Mouse (Mus musculus): Measurements from ENCODE around the gene D330020A13Rik.
"Not testable (repeated sequence)": the region's sequence is repeated elsewhere in the genome, so short reads cannot be mapped to it uniquely, and the experiment has no call there.

The D330020A13Rik gene

DNA sequence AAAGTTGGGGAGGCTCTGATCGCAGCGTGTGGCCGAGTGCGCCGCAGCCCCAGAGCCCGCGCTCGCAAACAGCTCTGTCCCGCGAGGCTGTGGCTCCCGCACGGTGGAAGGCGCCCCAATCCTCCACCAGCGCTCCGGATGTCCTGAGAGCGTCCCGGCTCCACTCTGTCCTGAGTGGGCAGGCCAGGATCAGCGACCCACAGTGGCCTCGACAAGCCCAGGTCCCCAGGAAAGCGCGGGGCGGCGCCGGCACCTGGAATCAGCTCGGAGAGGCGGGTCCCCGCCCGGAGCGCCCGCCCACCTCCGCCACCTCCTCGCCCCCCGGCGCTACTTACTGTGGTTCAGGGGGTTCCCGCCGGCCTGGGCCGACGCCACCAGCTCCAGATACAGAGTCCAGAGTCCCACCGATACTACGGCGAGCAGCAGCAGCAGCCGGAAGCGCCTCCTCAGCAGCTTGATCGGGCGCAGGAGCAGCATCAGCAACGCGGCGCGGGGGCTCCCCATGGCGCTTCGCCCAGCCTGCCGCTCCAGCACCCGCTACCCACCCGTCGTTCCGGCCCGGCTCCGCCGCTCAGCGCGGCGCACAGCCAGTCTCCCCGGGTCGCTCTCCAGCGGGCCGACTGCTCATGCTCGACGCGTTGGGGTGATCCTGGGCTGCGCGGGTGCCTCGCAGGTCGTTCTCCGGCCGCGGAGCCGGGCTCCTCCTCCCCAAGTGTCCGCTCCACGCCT lies at the start of gene D330020A13Rik, which contains the start of gene B4galnt3:
TSS of gene D330020A13Rik (plus strand) at position 309 of the 729 bp plus-strand sequence.
TSS of gene B4galnt3 (minus strand) at position 504 of the 729 bp plus-strand sequence.
- DNase-seq (ENCODE audit: low spot score in 2 of 2) = peak; percentile 30 to 40

DNA sequence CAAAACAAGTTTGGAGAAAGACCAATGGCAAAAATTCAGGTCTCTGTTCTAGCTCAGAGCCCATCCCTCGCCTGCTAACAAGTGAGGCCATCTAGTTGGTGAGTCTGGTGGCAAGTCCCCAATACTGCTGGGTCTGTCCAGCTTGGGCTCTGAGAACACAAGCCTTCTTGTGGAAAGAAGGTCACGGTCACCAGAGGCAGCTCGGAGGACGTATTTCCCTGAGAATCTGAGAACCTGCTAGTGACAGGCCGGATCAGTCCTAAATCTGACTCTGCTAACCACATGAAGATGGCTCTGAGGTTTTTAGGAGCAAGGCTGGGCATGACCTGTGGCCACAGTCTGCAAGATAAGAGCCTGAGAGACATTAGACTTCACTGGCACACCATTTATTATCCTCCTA lies 47.5 kb upstream of the D330020A13Rik start:
- no peak for DNase-seq (ENCODE audit: low spot score in 2 of 2)

DNA sequence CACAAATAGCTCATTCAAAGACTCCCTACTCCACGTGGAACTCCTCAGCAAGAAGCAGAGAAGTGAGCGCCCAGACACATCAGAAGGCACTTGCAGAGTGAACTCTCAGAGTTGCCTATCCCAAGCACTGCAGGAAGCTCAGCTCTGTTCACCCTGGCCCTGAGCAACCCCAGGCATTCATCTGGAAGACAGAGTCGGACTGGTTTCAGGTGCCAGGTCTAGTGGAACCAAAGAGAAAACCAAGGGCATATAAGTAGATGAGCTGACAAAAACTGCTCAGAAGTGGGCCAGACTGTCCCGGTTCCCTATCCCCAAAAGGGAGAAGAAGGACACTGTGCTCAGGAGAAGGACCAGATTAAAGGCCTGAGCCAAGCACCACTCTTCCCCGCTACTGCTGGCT lies 44.3 kb upstream of the D330020A13Rik start:
- DNase-seq (ENCODE audit: low spot score in 2 of 2) = no peak

DNA sequence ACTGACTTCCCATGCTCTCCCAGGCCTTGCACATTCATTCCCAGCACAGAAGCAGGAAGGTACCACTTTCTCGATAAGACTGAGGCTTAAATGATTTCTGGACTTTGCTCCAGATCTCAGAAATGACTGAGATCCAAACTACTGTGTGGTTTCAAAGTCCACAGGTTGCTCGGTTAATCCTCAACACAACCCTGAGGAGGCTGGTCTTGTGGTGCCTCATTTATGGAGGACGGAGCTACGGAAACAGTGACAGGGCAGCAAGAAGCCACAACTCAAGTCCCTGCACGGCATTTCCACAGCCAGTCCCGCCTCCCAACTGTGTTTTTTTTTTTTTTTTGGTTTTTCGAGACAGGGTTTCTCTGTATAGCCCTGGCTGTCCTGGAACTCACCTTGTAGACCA lies 43.2 kb upstream of the D330020A13Rik start:
- no peak for DNase-seq (ENCODE audit: low spot score in 2 of 2)

DNA sequence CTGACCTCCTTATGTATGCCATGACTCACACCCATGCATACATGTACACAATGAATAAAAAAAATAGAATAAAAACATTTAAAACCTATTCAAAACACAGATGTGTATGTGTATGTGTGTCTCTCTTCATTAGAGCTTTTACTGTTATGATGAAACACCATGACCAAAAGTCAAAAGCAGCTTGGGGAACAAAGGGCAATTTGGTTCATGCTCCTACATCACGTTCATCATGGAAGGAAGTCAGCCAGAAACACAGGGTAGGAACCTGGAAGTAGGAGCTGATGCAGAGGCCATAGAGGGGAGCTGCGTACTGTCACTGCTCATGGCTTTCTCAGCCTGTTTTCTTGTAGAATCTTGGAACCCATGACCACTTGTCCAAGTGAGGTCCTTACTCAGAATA lies 41.4 kb upstream of the D330020A13Rik start:
- no peak for DNase-seq (ENCODE audit: low spot score in 2 of 2)

DNA sequence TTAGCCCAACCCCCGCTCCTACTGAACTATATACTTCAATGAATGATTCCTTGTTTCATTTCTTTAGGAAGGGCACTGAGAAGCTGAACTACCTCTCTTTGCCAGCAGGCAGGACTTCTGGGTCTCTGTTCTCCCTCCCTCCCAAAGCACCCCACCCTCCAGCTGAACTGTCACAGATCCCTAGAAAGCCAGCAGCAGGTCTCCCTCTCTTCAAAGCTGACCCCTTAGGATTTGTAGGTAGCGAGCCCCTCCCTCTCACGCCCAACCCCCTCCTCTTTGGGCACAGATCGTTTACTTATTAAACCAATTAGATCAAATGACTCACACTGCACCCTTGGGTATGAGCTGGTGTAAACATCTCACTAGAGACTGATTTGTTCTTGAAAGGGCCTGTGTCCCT lies 39.5 kb upstream of the D330020A13Rik start:
- no peak for DNase-seq (ENCODE audit: low spot score in 2 of 2)

DNA sequence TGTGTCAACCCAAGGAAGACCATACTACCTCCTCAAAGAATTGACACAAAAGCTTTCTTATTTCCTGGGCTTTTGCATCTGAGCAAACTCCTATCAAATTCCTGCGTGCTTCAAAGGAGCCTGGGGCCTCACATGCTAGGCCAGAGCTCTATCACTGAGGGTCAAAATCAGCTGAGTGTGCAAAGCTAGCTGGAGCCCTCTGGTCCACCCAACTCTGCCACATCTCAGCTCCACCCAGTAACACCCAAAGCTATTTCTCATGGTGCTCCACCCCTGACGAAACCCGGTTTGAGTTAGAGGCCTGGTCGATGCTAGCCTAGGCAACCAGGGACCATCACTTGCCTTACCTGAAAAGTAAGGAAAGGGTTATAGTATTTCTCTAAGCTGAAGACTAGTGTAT lies 39.0 kb upstream of the D330020A13Rik start:
- DNase-seq (ENCODE audit: low spot score in 2 of 2) = no peak

DNA sequence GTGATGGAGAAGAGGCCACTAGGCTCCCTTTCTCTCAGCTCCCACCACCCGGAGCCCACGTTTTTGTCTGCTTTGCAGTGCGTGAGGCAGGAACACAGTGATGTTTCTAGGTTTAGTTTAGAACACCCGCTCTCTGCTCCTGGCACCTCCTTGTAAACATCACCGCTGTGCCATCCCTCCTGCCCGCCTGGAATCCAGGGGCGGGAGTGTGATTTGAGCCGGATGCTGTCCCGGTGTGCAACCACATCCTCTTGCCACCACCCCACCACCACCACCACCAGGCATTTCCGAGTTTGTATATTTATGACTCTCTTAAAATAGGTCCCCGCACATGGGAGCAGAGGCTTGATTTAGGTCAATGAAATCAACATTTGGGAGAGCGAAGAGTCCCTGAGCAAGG lies 38.5 kb upstream of the D330020A13Rik start:
- peak; percentile 6 to 35 for DNase-seq (ENCODE audit: low spot score in 2 of 2)

DNA sequence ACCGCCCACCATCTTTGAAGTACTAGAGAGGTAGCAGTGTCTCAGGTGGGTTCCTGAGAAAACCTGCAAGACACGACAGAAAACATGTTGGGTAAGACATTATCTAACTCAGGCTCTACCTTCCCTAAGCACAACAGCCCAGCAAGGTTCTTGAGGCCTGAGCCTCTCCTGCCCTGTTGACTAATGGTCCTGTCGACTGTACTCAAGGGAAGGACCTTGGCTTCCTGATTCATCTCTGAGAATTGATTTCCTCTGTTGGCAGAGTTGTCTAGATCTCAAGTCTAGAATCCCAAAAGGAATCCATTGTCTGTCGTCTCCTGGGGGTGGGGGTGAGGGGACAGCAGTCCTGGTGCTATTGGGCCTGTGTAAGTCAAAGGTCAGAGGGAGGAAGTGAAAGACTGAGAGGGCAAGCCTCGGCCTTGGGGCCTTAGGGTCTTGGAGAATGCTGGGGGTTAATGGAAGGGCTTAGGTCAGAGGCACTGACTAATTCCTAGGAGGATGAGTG lies 37.7 kb upstream of the D330020A13Rik start:
- DNase-seq (ENCODE audit: low spot score in 2 of 2) = no peak

DNA sequence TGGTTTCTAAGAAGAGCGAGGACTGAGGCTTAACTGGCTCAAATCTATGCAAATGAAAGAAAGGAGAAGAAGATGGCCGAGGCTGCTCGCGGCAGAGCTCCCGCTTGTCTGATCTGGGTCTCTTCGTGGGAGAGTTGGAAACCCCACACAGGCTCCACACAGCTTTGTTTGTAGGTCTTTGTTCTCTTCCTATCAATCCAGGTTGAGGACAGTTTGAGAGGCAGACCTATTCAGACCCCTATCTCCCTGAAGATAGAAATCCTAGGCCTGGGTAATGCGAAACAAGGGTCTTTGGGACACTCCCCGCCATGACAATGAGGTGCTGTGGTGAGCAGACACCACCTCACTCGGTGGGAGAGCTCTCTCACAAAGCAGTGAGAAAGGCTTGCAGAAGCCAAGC lies 34.7 kb upstream of the D330020A13Rik start:
- DNase-seq (ENCODE audit: low spot score in 2 of 2) = no peak

DNA sequence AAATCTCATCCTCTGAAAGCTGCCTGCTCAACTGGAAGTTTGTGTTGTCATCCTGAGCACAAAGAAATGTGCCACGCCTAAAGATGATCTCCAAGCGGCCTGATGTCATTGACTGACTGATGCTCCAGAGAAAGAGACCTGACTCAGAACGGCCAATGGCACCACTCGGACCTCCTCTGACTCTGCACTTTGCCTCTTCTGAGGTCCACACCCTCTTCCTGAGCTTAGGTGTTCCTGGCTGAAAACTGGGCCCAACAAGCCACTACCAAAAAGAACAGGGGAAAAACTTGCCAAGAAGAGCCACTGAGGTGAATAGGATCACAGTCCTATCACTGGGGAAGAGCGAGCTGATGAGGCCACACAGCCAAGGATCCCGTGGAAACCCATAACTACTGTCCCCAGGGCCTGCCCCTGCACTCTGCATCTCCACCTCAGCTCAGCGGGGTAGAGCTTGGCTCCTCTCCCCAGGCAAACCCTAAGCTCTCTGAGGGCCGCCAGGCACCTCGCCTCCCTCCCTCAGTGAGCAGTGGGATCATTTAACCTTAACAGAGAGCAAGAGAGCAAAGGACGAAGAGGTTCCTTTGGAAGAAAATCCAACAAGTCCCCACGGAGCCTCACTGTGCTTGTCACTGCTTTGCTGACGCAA lies 31.2 kb upstream of the D330020A13Rik start:
- DNase-seq (ENCODE audit: low spot score in 2 of 2) = no peak

DNA sequence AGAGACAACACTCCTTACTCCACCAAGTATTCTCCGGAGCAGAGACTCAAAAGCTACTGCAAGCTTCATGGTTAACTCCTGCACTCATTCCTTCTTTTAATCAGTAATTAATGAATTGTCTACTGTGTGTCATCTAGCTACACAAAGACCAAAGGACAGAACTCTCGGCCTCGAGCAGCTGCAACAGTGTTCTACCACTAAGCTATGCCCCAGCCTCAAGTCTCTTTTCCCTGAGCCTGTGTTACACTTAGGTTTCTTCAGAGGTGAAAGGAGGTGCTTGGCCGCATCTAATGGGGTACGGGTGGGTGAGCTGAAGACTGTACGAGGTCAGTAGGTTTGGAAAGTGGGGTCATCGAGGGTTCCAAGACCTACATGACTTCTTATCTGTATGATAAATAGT lies 30.6 kb upstream of the D330020A13Rik start:
- DNase-seq (ENCODE audit: low spot score in 2 of 2) = no peak

DNA sequence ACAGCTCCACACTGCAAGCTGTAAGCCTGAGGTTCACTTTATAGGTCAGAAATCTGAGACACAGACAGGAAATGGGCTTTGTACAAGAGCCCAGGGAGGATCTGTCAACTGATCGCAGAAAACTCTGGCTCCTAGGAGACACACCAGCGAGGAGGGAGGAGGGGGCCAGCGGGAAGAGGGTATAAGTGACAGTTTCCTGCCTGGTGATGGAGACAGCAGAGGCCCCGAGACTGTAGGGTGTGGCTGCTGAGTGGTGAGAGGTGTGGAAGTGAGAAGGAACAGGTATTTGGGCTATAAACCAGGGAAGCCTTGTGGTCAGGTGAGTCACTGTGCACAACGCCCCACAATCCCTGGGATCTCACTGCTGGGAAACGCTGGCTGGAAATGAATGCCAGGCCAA lies 30.0 kb upstream of the D330020A13Rik start:
- no peak for DNase-seq (ENCODE audit: low spot score in 2 of 2)

DNA sequence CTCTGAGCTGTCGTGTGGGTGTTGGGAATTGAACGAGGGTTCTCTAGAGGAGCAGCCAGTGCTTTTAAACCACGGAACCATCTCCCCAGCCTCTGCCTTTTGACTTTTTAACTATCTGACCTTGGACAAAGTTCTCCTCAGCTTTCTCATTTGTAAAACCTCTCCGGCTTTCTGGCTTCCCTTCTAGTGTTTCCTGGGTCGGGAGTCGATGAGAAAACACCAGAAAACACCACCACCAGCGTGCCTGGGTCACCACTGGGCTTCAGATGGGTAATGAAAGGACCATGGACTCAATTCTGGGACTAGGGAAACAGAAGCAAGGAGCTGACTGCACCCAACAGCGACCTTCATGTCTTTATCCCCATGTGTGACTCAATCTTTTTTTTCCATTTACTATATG lies 20.0 kb upstream of the D330020A13Rik start:
- DNase-seq (ENCODE audit: low spot score in 2 of 2) = no peak

DNA sequence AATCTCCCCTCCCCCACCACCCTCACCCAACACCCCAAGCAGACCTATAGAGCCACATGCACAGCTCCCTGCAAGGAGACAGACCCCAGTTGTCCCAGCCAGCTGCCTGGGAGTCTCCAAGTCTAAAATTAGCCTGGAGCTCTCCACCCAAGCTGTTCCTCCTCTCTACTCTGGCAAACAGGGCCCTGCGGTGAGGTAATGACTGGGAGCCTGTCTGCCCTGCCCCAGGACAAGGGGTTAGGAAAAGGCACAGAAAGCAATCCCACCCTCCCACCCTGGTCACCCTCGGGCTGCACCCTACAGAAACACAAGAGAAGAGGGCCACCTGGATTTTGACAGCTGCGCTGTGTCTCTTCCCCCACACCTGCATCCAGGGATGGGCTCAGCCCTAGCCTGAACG lies 19.3 kb upstream of the D330020A13Rik start:
- no peak for DNase-seq (ENCODE audit: low spot score in 2 of 2)

DNA sequence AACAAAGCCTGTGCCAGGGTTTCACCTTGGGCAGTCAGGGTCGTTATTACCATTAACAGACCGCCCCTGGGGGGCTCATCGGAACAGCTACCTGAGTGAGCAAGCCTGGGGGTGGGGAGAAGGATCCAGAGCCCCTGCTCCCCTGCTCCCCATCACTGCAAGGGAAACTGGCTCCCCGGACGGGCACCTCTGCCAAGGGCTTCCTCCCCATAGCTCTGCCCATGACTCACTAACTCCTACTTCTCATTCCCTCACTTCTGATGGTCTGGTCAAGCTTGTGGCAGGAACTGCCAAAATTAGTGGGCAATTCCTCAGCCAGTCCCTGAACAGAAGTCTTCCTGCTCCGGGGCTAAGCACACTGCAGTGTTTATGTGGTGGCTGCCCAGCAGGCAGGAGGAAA lies 18.9 kb upstream of the D330020A13Rik start:
- DNase-seq (ENCODE audit: low spot score in 2 of 2) = no peak

DNA sequence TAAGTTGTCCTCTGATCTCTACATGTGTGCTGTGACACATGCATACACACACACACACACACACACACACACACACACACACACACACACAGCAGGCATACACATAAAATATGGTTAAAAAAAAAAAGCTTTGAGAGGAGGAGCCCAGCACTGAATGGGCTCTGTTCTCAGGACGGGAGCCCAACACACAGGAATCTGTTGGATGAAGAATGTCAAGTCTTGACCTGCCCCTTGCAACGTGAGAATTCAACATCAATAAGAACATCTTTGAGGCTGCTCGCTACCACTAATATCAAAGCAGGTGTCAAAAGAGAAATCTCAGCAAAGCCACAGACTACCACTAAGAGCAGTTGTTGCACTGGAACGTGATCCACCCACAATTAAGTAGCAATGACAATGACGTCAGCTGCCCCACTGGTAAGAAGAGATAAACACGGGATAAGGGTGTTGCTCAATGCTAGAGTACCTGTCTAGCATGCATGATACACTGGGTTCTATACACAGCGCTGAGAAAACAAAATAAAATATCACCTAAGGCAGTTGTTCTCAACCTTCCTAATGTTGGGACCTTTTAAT lies 17.2 kb upstream of the D330020A13Rik start:
- DNase-seq (ENCODE audit: low spot score in 2 of 2) = no peak

DNA sequence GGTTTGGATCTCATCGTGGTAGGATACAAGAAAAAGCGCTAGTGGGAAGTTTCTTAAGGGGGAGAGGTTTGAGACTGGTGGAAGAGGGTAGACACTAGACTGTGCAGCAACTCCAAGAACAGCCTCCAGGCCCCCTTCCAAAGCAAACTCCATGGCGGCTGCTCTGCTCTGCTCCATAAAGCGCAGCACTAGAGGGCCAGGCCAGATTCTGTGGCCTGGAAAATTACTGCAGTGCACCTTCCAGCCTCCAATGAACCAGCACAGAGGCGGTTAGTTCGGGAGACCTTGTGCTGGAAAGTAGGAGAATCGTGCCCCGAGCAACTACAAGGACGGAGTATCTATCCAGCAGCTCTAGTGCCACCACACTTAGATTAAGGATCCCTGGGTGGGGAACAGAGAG lies 6.9 kb upstream of the D330020A13Rik start:
- no peak for DNase-seq (ENCODE audit: low spot score in 2 of 2)

DNA sequence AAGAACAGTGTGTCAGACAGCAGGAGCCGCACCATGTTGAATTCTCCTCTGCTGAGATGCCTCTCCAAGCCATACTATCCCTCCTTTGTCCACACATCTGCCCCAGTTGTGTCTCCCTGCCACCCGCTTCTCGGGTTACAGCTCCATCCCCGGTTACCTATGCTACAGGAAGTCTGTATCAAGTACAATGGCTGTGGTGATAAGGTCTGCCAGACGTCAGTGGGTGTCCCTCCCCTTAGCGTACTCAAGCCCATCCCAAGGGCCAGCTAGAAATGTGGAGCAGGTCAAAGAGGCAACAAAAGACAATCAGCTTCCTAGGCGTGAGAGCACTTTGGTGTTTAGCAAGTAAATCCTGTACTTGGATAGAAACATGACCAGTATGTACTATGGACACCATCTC lies 5.6 kb upstream of the D330020A13Rik start:
- no peak for DNase-seq (ENCODE audit: low spot score in 2 of 2)

DNA sequence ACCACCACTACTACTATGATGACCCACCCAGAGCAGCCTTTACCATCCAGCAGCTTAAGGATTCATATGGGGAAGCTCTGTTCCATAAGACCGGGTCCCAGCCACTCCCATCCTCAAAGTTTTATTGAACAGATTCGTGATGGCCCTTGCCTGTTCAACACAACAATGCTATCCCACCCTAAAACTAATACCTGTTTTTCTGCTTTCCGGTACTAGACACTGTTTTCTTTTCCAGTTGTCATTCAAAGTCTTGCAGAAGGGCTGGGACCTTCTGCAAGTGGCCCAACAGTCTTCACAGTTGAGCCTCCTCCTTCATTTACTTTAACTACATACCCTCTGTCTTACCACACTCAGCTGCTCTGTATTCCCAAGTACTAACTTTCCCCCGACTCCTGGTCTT lies 4.7 kb upstream of the D330020A13Rik start:
- no peak for DNase-seq (ENCODE audit: low spot score in 2 of 2)

DNA sequence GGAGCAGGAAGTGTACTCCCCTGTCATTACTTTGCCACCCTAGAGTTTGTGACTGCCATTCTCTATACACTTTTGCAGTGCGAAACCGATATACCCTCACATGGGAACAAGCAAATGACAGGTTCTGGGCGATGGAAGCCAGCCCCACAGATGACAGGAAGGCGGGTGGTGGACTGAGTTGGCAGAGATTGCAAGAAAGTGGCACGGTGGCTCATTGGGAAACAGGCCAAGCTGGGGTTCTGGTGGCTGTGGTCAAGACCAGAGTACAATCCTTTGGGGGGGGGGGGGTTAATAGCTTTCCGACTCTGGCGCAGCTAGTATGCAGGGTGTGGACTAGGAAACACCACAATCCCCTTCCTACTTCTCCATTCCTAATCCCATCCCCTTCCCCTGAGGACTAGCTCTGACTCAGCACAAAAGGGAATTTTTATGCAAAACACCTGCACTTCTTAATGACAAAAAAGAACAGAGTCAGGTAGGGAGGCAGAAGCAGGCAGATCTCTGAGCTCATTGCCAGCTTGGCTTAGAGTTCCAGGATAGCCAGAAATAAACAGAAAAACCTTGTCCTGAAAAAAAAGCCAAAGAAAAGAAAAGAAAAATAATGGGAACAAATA lies 2.7 kb upstream of the D330020A13Rik start:
- no peak for DNase-seq (ENCODE audit: low spot score in 2 of 2)

DNA sequence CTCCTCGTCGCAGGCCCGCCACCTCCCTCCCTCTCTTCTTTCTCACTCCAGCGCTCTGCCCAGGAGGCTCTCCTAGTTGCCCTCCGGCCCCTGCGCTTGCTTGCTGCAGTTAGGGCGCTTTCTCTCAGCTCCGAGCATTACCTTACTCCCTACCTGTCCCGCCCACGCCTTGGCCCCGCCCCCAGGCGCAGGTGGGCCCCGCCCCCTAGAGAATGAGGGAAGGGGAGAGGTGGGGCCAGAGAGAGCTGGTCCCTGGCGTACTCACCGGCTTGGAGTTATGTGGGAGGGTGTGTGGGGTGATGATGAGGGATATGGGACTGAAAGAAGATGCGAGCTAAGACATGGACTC lies 595 bp downstream of the D330020A13Rik start:
- DNase-seq (ENCODE audit: low spot score in 2 of 2) = peak; percentile 8 to 10

DNA sequence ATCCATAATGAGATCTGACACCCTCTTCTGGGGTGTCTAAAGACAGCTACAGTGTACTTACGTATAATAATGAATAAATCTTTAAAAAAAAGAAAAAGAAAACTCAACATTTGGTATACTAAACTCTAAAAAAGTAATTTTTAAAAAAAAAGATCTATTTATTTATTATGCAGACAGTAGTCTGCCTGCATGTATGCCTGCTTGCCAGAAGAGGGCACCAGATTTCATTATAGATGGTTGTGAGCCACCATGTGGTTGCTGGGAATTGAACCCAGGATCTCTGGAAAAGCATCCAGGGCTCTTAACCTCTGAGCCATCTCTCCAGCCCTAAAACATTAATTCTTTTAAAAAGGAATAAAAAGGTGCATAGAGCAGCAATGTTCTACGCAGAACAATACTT lies 2.4 kb downstream of the D330020A13Rik start:
- DNase-seq (ENCODE audit: low spot score in 2 of 2) = not testable (repeated sequence)
